Mouse (Mus musculus): ENCODE data around the gene Frmd3. TPM values are rescaled to one million over a fixed set of nuclear protein-coding genes. Genes with fewer than 3 reads are reported as not detected.

Gene Frmd3
- polyA plus RNA-seq (2017; shearing (Covaris generic)) = not detected

GRCm38 (mm10) chr4:74013211-74014047 lies at the start of gene Frmd3:
Gene Frmd3, plus strand, starts transcription at chr4:74013442.

GRCm38 (mm10) chr4:74242176-74242575 lies 228.9 kb downstream of the Frmd3 start, which contains the start of gene Kdm4c:
Gene Kdm4c, plus strand, starts transcription at chr4:74242497.

Other genes starting within 250 kb of the Frmd3 start
- 0.06 TPM for gene Rasef, start 222.4 kb upstream of the Frmd3 start, polyA plus RNA-seq (2017; shearing (Covaris generic))
- gene Gm11758, start 137.2 kb upstream of the Frmd3 start, polyA plus RNA-seq (2017; shearing (Covaris generic)) = not detected
- gene Gm11757, start 122.3 kb upstream of the Frmd3 start, polyA plus RNA-seq (2017; shearing (Covaris generic)) = not detected
- gene Gm13871, start 107.5 kb upstream of the Frmd3 start, polyA plus RNA-seq (2017; shearing (Covaris generic)) = not detected
- gene Gm11756, start 92.7 kb upstream of the Frmd3 start, polyA plus RNA-seq (2017; shearing (Covaris generic)) = not detected
- gene 2310002L09Rik, start 62.6 kb upstream of the Frmd3 start, polyA plus RNA-seq (2017; shearing (Covaris generic)) = not detected
- gene Kdm4c, start 229.1 kb downstream of the Frmd3 start, polyA plus RNA-seq (2017; shearing (Covaris generic)) = 40.9 TPM